Mouse (Mus musculus) heart, postnatal 10 days (tissue): Measurements from ENCODE around the gene Mipol1. TPM values are rescaled to one million over a fixed set of nuclear protein-coding genes. Genes with fewer than 3 reads are reported as not detected.

Experiments used
- DNase-seq, 2 experiments: peaks; one replicate each; pipeline ENCODE4 v3.0.0; 2021
- intact Hi-C: fragments of 180-260 bp; cut with DNase I; formaldehyde crosslinking; loops from one replicate; pipeline ENCODE4 v1.15.1; 2025
- total RNA-seq, 2 experiments: library from RNA; stranded (reverse); gene quantifications; 2 replicates each; pipeline ENCODE4 v1.2.3; 2021

The Mipol1 gene
- total RNA-seq, 2 experiments from 2014 or later = 6.5 to 7.6 TPM

DNA sequence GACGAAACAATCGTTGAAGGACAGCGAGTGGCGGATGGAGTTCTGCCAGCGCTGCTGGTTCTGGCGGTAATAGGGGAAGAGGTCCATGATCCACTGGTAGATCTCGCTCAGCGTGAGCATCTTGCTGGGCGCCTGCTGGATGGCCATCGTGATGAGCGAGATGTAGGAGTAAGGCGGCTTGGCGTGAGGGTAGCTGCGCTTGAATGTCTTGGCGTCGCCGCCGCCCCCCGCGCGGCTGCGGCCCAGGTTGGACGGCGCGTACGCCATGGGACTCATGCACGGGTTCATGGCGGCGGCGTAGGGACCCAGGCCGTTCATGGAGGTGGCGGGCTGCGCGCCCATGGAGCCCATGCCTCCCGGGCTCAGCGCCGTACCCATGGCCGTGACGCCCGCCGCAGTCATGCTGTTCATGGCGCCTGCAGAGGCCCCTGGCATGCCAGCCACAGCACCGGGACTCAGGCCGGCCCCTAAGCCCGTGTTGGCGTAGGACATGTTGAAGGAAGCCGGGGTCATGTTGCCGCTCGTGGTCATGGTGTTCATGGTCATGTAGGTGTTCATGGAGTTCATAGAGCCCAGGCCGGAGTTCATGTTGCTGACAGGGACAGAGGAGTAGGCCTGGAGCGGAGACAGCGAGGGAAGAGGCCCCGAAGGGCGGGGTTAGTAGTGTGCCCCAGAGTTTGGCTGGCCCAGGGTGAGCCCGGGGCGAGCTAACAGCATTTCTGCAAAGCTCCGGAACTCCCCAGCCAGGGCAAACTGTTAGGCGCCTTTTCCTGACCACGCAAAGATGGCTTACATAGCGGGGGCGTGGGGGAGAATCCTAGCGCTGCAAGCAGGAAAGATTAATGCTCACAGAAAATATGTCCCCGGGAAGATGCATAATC, 312.8 kb downstream of the Mipol1 start:
- peak in 1 of 2 experiments; percentile 8 for DNase-seq
- intact Hi-C loops = loop anchor here (10.0 kb wide), 1 partner anchor 1008 kb away; the partner anchor contains the start of gene Nkx2-1

- intact Hi-C loops = loop anchor here (10.0 kb wide), 1 partner anchor 1009 kb away; the partner anchor contains the start of gene Nkx2-1
- no peak for DNase-seq
Measured at GRCm38 (mm10) chr12:57543627-57543991, 313.4 kb downstream of the Mipol1 start.

DNA sequence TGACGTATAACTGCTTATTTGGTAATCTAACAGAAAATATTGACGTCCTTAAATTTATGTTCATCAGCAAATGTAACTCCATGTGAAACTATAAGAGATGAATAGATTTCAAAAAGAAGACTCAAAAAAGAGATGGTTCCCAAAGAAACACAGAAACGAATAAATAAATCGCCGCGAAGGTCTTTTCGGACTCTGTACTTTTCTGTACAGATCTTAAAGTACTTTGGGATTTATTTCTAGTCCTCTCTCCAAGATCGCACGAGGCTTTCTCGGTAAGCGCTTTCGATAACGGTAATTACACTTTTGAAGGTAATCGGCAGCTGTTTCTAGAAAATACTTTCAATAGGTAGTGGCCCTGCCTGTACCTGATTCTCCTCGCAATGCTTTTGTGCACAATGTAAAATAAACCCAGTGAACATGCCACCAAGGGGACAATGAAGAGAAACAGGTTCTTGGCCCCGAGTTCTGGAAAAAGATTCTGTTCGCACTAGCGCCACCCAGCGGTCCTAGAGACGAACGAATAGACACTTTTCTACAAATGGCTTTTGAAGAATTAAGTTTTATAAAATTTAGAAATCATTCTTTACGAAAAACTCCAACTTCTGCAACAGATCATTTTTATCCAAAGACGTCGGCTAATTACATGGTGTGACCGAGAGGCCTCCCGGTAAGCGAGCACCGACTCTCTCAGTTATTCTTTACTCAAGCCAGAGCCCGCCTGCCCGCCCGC, 314.6 kb downstream of the Mipol1 start:
- intact Hi-C loops = loop anchor here (2.0 to 10.0 kb wide), 3 partner anchors 264 to 1010 kb away; partner anchors contain the start of genes Nkx2-1 and Pax9
- DNase-seq = peak; percentile 60 to 74

DNA sequence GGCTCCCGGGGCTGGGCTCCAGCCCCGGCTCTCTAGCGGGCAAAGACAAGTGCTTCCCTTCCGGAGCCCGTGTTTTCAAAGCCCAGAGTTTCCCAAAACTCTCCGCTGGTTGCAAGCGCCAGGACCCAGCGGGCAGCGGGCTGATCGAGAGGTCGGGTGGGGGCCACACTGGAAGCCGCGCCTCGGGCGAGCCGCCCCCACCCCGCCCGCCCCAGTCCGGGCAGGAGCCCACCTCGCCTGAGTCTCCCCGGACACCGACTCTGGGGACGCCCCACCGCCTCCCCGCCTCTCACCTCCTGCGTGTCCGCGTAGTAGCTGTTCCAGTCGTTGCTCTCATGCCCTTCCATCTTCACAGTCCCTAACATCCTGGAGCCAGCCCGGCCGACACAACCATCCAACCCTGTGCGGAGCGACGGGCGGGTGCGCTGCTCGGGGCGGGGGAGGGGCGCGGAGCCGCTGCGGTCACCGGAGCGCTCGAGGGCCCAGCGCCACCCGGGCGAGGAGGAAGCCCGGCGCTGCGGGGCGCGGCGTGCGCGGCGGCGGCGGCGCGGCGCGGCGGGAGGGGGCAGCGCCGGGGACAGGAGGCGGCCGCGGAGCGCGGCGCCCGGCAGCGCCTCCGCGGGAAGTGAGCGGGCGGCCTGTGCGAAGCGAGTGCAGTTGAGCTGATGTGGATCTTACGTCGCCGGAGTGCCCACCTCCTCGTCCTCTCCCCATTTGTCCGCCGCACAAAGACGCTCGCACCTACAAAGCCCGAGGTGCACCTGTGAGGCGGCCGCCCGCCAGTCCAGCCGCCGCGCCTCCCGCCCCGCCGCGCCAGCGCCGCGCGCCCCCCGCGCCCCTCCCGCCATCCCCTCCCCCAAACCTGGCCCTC, 315.4 kb downstream of the Mipol1 start:
- peak in 1 of 2 experiments; percentile 18 for DNase-seq
- intact Hi-C loops = loop anchor here (2.0 to 10.0 kb wide), 3 partner anchors 265 to 1011 kb away; partner anchors contain the start of genes Nkx2-1 and Pax9

Other genes starting within 250 kb of the Mipol1 start
- under 1 TPM; 0.12 TPM for gene Slc25a21, start 33.0 kb upstream of the Mipol1 start, total RNA-seq
- gene Prps1l3, start within 50 bp of the Mipol1 start, total RNA-seq = 10 to 100 TPM; 17.8 to 22.8 TPM